Mouse (Mus musculus): ENCODE data around the gene Ypel2.

The Ypel2 gene

DNA sequence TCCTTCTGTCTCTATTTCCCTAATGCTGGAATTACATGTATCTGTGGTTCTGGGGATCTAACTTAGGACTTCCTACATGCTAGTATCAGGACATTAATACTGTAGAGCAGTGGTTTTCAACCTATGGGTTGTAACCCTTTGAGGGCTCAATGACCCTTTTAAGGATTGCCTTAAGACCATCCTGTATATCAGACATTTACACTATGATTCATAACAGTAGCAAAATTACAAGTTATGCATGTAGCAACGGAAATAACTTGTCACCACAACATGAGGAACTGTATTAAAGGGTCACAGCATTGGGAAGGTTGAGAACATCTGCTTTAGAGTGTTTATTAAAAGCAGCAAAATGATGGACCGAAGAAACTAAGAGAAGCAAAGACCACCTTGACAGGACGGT is 26.8 kb downstream of the Ypel2 start:
- in situ Hi-C loops (cut with MboI; ENCODE audit: unreplicated experiment in 2 of 2), result no loop called here

DNA sequence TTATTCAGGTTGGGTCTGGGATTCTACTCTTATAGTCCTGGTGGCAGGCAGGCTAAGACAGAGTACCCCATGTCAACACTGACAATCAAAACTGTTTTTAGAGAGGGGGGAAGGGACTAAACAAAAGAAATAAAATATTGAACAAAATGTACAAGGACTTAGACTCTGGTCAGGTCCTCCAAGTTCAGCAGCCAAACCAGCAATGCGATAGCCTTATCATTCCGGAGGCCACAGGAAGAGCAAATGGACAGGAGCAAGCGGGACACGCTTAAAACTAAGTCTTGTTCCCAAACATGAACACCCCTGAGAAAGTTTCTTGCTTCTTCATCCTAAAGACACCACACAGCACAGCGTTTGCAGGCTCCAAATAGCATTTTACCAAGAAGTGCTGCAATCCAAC is 28.4 kb downstream of the Ypel2 start:
- in situ Hi-C loops (cut with MboI; ENCODE audit: unreplicated experiment in 2 of 2), result no loop called here

DNA sequence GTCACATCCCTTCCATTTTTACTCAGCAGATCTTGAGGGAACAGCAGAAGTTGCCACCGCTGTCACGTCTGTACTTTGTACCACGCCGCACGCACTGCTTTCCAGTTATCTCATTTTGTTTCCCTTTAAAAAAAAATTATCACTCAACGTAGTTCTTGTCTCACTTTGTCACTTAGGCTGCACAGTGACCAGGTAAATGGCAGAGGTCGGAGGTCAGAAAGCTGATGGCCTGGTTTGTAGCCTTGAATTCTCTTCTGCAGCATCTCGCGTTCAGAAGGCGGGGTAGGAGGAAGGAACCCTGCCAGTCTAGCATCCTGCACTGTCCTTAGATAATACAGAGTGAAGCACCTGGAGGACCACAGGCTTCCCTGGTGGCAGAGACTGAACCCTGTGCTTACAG is 29.8 kb downstream of the Ypel2 start:
- in situ Hi-C loops (cut with MboI; ENCODE audit: unreplicated experiment in 2 of 2), result no loop called here

- in situ Hi-C loops (cut with MboI; ENCODE audit: unreplicated experiment in 2 of 2), result no loop called here
These were observed 30.5 kb downstream of the Ypel2 start for GRCm38 (mm10) chr11:86963027-86963426.

DNA sequence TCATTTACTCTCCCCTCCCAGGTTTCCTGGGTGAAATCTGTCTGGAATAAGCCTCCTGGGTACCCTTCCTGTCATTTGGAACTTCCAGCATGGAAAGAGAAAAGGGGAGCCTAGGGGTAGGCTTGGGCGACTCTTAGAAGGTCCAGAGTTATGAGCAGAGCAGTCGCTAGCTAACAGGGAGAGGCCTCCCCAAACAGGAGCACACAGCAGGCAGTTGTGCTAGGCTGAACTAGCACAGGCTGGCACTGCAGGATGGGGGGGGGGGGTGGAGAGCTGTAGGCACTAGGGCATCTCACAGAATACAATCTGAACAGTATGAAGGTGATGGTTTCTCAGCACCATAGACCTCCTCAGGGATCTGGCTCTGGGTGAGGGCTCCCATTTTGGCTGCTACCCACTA is 31.1 kb downstream of the Ypel2 start:
- in situ Hi-C loops (cut with MboI; ENCODE audit: unreplicated experiment in 2 of 2), result no loop called here

GRCm38 (mm10) chr11:86961510-86962303 is 31.8 kb downstream of the Ypel2 start:
- in situ Hi-C loops (cut with MboI; ENCODE audit: unreplicated experiment in 2 of 2), result no loop called here

DNA sequence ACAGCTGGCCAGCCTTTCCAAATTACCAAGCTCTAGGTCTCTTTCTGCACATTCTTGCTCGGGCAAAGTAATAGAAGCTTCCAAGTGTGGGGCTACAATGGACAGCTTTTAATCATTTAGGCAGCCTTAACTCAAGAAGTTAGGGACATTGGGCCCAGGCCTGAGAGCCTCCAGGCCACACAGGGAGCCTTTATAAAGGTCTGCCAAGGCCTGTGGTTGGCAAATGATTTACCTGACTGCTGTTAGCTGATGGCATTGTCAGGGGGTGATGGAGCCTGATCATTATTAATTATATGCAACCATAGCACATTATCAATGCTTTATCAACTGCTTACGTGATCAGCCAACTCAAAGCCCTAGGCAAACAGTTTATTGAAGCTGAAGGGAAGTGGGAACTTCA is 33.2 kb downstream of the Ypel2 start:
- in situ Hi-C loops (cut with MboI; ENCODE audit: unreplicated experiment in 2 of 2), result no loop called here

DNA sequence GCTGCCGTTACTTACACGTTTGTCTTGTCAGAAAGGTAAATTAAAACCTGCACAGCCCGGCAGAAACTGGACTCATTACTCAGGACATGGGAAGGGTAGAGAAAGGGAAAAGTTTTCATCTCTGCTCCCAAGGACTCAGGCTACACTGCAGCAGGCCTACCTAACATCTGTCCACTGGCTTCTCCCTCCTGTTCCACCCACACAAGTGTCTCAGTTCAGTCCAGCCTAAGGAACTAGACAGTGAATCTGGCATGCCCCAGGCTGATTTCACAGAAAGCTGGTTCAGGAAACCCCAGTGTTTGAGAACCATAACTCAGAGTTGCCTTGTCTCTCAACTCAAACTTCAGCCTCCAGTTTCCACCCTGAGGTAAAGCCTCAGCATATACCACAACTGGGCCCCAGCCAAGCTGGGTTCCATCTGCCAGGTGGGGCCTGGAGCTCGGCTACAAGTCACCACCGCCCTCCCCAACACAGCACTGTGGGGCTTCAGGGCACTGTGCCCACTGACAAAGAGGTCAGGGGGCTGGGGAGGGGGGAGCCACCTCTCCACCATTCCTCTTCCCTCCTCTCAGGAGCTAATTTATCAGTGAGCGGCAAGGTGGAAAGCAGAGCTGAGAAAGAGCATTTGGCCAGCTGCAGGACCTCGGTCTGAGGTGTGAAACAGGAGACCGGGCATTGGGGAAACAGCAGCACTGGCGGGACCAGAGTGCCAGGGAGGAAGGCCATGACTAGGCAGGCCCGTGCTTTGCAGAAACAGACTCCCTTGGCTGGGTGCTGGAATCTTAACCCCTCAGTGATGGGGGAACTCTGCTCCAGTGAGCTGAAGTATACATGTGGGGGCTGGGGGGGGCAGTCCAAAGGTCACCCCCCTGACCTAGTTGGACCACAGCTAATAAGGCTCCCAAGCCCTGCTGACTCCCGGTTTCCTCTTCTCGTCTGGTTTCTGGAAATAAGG is 34.5 kb downstream of the Ypel2 start:
- in situ Hi-C loops (cut with MboI; ENCODE audit: unreplicated experiment in 2 of 2), result no loop called here

- in situ Hi-C loops (cut with MboI; ENCODE audit: unreplicated experiment in 2 of 2), result no loop called here
These were observed 35.3 kb downstream of the Ypel2 start for GRCm38 (mm10) chr11:86958182-86958581.

DNA sequence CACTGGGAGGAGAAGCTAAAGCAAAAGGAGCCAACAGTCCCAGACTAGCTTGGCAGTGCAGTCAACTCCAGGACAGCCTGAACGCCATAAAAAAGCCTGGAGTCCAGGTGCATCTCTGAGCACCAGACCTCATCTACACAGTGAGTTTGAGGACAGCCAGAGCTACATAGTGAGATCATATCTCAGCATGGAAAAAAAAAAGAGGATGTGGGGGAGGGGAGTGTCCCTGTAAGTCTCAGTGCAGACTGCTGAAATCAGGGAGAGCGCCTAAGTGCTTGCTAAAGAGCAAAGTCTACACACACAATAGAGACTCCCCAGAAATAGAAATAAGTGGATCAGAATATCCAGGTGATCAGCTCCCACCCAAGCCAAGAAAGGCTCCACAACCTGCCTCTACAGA is 37.1 kb downstream of the Ypel2 start:
- in situ Hi-C loops (cut with MboI; ENCODE audit: unreplicated experiment in 2 of 2), result no loop called here

DNA sequence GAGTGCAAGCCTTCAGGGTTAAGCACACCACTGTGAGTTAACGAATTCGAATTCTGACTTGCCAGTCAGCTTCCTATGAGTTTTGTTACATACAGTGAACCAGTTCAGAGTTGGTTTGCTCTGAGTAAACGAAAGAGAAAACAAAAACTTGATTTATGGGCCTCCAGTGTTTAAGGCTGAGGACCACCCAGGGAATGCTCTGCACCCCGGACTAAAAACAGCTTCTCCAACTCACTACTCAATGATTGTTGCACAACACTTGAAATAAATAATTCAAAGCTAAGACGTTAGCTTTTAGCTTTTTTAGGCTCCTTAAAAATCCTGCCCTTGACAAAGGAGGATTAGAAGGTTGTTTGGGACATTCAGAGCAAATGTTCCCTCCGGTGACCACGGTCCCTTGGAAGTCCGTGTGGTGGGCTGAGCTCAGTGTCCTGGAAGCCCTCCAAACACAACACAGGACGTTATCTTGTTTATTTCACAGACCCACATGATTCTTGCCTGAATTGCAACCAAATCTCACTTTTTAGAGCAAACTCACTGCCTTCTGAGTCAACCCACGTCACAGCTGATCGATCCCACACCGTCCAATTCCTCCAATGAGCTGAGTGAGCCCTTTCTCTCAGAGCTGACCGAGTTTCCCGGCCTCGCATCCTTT is 38.8 kb downstream of the Ypel2 start:
- in situ Hi-C loops (cut with MboI; ENCODE audit: unreplicated experiment in 2 of 2), result no loop called here

DNA sequence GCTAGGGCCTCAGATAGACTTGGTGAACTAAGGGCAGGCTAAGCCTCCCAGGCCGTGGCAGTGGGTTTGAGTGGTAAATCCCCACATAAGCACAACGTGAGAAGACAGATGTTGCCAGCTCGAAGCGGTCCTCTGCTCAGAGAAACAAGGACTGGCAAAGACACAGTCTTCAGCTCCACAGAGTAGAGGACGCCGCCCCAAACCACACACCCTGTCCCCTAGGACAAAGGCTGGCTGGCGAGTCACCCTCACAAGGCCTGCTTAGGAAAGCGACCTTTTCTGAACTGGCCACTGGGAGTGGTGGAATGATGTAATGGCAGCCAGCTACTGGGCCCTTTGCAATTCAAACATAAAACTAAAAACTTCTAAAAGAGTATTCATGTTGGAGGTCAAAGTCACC is 40.4 kb downstream of the Ypel2 start:
- in situ Hi-C loops (cut with MboI; ENCODE audit: unreplicated experiment in 2 of 2), result no loop called here

DNA sequence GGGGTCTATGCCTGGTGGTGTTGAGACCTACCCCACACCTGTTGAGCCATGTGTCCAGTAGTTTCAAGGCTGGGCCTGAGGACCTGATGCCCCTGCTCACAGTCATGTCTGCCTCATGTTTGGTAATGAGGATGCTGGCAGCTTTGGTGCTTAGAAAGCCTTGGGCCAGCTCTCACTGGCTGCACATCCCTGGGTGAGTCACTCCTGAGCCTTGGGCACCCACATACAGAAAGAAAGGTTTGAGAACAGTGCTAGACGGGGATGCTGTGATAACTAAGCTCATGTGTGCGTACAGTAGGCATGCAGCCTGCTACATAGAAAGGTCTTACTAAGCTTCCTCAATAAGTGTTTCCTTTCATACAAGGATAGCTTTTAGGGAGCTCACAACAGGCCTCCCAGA is 40.8 kb downstream of the Ypel2 start:
- in situ Hi-C loops (cut with MboI; ENCODE audit: unreplicated experiment in 2 of 2), result no loop called here

DNA sequence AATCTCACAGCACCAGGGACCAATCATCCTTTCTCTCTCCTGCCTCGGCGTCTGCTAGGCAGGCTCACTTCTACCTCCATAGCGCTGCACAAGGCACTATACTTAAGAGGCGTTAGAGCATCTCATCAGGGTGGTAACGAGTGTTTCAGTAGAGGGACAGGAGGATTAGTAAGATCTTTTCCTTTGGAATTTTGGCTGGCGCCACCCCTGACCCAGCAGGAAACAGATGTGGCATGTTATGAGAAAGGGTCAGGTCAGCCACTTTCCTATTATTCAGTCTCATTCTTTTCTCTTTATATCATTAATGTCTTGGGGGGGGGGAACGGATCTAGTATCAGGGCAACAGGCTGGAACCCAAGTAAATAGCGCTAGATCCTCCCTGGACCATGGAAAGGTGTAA is 41.8 kb downstream of the Ypel2 start:
- in situ Hi-C loops (cut with MboI; ENCODE audit: unreplicated experiment in 2 of 2), result no loop called here

GRCm38 (mm10) chr11:86950491-86950890 is 43.0 kb downstream of the Ypel2 start:
- in situ Hi-C loops (cut with MboI; ENCODE audit: unreplicated experiment in 2 of 2), result no loop called here

- in situ Hi-C loops (cut with MboI; ENCODE audit: unreplicated experiment in 2 of 2), result no loop called here
These were observed 43.5 kb downstream of the Ypel2 start for GRCm38 (mm10) chr11:86949951-86950441.

DNA sequence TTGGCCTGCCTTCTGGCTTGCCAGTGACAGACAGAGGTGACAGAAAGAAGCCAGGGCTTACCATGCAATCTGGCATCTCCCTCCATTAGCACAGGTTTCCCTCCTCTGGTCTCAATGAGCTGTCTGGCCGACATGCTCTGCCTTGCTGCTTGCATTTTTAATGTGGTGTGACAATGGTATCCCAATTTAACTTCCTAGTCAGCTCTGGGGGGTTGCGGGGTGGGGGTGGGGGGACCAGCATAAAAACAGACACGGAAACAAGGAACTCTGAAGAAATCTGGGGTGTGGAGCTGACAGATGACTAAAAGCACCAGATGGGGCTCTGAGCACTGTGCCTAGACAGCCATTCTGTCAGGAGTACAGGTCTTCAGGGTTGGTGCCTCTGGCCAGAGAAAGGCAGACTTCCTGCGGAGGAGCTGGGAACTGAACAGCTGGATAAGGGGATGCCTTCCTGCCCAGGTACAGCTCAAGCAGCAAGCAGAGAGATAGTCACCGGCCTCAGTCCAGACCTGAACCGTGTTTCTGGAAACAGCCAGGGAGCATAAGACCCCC is 46.8 kb downstream of the Ypel2 start:
- in situ Hi-C loops (cut with MboI; ENCODE audit: unreplicated experiment in 2 of 2), result no loop called here

GRCm38 (mm10) chr11:86945933-86946332 is 47.6 kb downstream of the Ypel2 start:
- in situ Hi-C loops (cut with MboI; ENCODE audit: unreplicated experiment in 2 of 2), result no loop called here

DNA sequence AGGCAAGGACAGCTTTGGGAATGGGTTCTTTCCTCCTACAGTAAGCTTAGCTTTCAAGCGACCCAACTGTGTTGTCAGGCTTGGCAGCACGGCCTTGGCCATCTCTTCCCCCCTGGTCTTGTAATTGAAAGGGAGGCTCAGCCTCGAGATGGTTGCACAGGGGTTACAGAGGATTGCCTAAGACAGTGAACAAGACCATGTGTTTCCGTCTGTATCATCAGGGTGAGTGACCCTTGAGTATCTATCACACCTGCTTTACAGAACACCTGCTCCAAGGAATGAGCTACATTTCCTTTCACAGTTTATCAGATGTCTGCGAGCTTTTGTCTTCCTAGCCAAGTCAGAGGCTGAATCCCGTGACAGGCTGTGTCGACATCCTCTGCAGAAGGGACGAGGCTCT is 48.4 kb downstream of the Ypel2 start:
- in situ Hi-C loops (cut with MboI; ENCODE audit: unreplicated experiment in 2 of 2), result no loop called here

- in situ Hi-C loops (cut with MboI; ENCODE audit: unreplicated experiment in 2 of 2), result no loop called here
These were observed 49.0 kb downstream of the Ypel2 start for GRCm38 (mm10) chr11:86944539-86944938.

DNA sequence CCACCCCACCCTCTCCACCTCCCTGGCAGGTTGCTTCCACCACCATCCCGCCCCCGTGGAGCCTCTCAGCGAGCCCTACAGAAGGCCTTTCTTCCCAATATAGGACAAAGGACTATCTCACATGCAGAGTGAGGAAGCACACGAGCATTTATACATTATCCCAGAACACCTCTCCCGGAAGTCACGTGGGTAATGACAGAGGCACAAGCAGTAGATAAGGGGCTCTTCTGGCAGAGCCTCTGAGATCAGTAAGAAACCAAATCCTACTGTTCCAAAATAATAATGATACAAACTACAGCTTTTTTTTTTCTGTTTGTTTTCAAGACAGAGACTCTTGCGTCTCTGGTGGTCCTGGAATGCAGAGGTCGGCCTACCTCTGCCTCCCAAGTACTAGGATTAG is 51.6 kb downstream of the Ypel2 start:
- in situ Hi-C loops (cut with MboI; ENCODE audit: unreplicated experiment in 2 of 2), result no loop called here

Data from v-Abl transformed pro-B cells (cell line).